Mouse (Mus musculus): ENCODE measurements around the gene Cmtm8.

Cmtm8 gene

GRCm38 (mm10) chr9:114751582-114751981 lies 92.4 kb downstream of the Cmtm8 start:
- no peak for DNase-seq

GRCm38 (mm10) chr9:114747466-114747865 lies 96.5 kb downstream of the Cmtm8 start:
- DNase-seq: no peak

- DNase-seq: no peak
Observed at GRCm38 (mm10) chr9:114747012-114747411, 96.9 kb downstream of the Cmtm8 start.

GRCm38 (mm10) chr9:114745654-114746053 lies 98.3 kb downstream of the Cmtm8 start:
- no peak for DNase-seq

GRCm38 (mm10) chr9:114745163-114745562 lies 98.8 kb downstream of the Cmtm8 start:
- DNase-seq: no peak

- no peak for DNase-seq
Observed at GRCm38 (mm10) chr9:114742731-114743130, 101.2 kb downstream of the Cmtm8 start.

GRCm38 (mm10) chr9:114740336-114740735 lies 103.6 kb downstream of the Cmtm8 start:
- DNase-seq: no peak
